Mouse (Mus musculus): ENCODE measurements around the gene U2surp. TPM values are rescaled to one million over a fixed set of nuclear protein-coding genes. Genes with fewer than 3 reads are reported as not detected.

Gene U2surp
- polyA plus RNA-seq, 1 experiment from 2014 or later: 97.5 TPM

DNA sequence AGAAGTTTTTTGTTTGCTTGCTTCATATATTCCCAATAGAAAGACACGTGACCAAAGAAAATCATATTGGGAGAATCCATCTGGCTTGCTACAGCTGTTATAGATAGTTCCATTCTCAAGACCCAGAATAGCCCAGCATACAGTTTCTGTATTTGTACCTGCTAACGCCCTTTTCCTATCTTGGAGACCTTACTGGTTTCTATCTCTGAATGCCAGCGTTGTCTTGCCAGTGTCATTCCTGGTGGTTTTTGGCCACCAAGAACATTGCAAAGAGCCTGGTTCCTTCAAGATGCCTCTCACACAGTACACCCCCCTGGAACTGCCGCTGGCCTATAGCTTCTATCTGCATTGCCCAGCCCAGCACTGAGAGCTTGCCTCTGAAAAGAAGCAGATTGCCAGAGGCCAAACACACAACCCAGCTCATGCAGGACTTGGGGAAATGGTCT is 44.3 kb upstream of the U2surp start:
- no peak overlapping the region for H3K4me3 ChIP-seq (ENCODE audit: low read depth, low read length)
- no peak for ATAC-seq
- no peaks in the 10 kb centered on the region for H3K4me1 ChIP-seq (replicated peaks; ENCODE audit: control insufficient read depth, insufficient read depth, low read length)
- no peak overlapping the region for H3K9ac ChIP-seq (ENCODE audit: low read depth, low read length)
- no peak overlapping the region for H3K4me2 ChIP-seq (replicated peaks; ENCODE audit: low read depth)
- no peaks in the 10 kb centered on the region for H3K36me3 ChIP-seq (ENCODE audit: control insufficient read depth, insufficient read depth)
- no peaks in the 10 kb centered on the region for H3K9me3 ChIP-seq (ENCODE audit: control insufficient read depth)
- 92% methylated on average over 4 of the region's 4 CpGs for WGBS
- peaks cover 42% of the 10 kb centered on the region for H3K27me3 ChIP-seq (replicated peaks; ENCODE audit: control insufficient read depth, insufficient read depth, low read length)
- TF ChIP-seq CTCF (IDR thresholded peaks at IDR 0.05; ENCODE audit: low read depth): no peak
- H3K27ac ChIP-seq (ENCODE audit: low read depth, low read length): no peak overlapping the region

DNA sequence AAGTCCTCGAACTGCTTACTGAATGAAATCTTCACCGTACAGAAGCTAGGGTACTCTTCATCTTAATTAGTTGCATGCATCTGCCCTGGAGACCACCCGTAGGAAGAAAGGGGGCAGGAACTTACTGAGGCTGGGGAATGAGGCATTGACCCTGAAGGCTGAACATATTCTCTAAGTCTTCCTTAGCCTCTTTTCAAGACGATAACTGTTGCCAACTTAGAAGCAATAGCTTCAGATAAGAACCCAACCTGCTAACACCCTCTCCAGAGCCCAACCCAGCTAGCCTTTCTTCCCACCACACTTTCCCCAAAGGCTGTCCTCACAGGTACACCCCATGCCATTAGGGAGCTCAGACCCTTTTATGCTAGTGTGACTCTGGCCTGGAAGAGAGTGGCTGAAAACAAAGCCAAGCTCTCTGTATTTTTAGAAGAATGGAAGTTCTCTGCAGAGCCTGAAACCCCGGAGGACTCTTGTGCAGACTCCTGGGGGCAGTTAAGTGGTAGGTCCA is 43.5 kb upstream of the U2surp start:
- no peak for ATAC-seq
- Histone ChIP-seq H3K4me3 (ENCODE audit: low read depth, low read length) (no peak overlapping the region), H3K4me2 (replicated peaks; ENCODE audit: low read depth) (no peak overlapping the region), H3K36me3 (ENCODE audit: control insufficient read depth, insufficient read depth) (no peaks in the 10 kb centered on the region), H3K27me3 (replicated peaks; ENCODE audit: control insufficient read depth, insufficient read depth, low read length) (peaks cover 34% of the 10 kb centered on the region), H3K27ac (ENCODE audit: low read depth, low read length) (no peak overlapping the region), H3K4me1 (replicated peaks; ENCODE audit: control insufficient read depth, insufficient read depth, low read length) (no peaks in the 10 kb centered on the region), H3K9ac (ENCODE audit: low read depth, low read length) (no peak overlapping the region), H3K9me3 (ENCODE audit: control insufficient read depth) (no peaks in the 10 kb centered on the region)
- WGBS: 68% methylated on average over 5 of the region's 5 CpGs
- TF ChIP-seq CTCF (IDR thresholded peaks at IDR 0.05; ENCODE audit: low read depth): no peak

DNA sequence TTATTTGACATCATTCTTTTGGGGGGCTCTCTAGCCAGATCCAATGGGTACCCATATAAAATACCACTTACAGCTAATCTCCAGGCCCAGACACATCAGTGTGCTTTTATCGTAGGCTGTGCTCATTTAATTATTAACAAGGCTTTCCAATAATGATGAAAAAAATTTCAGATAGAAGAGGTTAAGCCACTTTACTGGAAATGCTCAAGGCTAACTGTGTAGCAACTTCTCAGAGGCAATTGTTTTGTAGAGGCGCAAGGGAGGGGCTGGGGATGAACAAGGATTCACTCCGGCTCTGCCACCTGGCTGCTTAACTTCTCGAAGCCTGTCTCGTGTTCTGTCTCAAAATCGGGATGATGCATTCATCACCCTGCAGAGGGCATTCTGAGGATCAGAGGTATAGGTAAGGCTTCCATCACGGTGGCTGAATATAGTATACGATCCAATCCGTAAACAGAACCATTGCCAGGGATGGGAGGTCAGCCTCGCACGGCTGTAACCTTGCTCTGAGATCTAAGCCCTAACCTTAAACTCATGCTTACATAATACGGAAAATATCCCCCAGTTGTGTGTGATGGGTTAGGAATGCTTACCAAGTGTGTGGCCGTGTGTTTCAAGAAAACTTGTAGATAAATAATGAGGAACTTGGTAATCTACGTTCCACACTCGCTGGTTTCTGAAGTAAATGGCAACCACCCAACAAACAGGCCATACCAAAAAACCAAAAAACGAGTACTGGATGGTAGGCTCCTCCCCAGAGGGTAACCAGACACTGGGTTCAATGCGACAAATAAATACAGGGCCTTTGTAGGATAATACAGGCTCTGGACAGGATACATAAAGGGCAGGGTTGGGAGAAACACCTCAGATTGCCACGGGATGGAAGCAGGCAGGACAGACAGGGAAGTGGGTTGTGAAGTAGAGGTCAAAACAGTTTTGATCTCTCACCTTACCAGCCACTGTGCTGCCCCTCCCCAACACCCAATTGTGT is 42.7 kb upstream of the U2surp start:
- H3K27me3 ChIP-seq (replicated peaks; ENCODE audit: control insufficient read depth, insufficient read depth, low read length): peaks cover 26% of the 10 kb centered on the region
- no peak overlapping the region for H3K4me2 ChIP-seq (replicated peaks; ENCODE audit: low read depth)
- no peak overlapping the region for H3K27ac ChIP-seq (ENCODE audit: low read depth, low read length)
- WGBS: 66% methylated on average over 18 of the region's 18 CpGs
- no peak for TF ChIP-seq CTCF (IDR thresholded peaks at IDR 0.05; ENCODE audit: low read depth)
- H3K4me1 ChIP-seq (replicated peaks; ENCODE audit: control insufficient read depth, insufficient read depth, low read length): no peaks in the 10 kb centered on the region
- H3K36me3 ChIP-seq (ENCODE audit: control insufficient read depth, insufficient read depth): no peaks in the 10 kb centered on the region
- no peak overlapping the region for H3K9ac ChIP-seq (ENCODE audit: low read depth, low read length)
- no peaks in the 10 kb centered on the region for H3K9me3 ChIP-seq (ENCODE audit: control insufficient read depth)
- no peak for ATAC-seq
- H3K4me3 ChIP-seq (ENCODE audit: low read depth, low read length): no peak overlapping the region

DNA sequence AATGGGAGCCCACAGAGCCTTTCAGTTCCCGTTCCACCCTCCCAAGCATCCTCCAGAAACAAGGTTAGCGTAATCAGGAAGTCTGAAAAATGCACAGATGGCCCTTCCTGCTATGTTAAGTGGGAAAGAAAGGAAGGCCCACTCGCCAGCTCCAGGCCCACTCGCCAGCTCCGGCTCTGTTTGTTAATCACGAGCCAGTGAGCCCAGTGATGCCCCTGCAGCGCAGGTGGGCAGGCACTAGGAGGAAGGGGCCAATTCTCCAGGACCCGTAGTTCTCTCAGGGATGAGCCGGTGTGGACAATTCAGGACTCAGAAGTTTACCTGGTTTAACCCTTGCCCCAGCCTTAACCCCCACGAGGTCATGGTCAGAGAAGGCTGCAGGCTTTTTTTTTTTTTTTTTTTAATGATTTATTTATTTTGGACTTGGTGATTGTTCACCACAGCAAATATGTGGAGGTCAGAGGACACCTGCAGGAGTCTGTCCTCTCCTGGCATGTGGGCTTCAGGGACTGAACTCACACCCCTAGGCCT is 40.4 kb upstream of the U2surp start:
- H3K9ac ChIP-seq (ENCODE audit: low read depth, low read length): no peak overlapping the region
- no peak overlapping the region for H3K4me3 ChIP-seq (ENCODE audit: low read depth, low read length)
- peaks cover 3% of the 10 kb centered on the region; the same call in 1 of the 2 replicates for H3K27me3 ChIP-seq (replicated peaks; ENCODE audit: control insufficient read depth, insufficient read depth, low read length)
- no peaks in the 10 kb centered on the region for H3K9me3 ChIP-seq (ENCODE audit: control insufficient read depth)
- no peaks in the 10 kb centered on the region for H3K4me1 ChIP-seq (replicated peaks; ENCODE audit: control insufficient read depth, insufficient read depth, low read length)
- no peak for ATAC-seq
- H3K4me2 ChIP-seq (replicated peaks; ENCODE audit: low read depth): no peak overlapping the region
- 56% methylated on average over 10 of the region's 10 CpGs for WGBS
- H3K27ac ChIP-seq (ENCODE audit: low read depth, low read length): no peak overlapping the region
- H3K36me3 ChIP-seq (ENCODE audit: control insufficient read depth, insufficient read depth): no peaks in the 10 kb centered on the region
- TF ChIP-seq CTCF (IDR thresholded peaks at IDR 0.05; ENCODE audit: low read depth): no peak

DNA sequence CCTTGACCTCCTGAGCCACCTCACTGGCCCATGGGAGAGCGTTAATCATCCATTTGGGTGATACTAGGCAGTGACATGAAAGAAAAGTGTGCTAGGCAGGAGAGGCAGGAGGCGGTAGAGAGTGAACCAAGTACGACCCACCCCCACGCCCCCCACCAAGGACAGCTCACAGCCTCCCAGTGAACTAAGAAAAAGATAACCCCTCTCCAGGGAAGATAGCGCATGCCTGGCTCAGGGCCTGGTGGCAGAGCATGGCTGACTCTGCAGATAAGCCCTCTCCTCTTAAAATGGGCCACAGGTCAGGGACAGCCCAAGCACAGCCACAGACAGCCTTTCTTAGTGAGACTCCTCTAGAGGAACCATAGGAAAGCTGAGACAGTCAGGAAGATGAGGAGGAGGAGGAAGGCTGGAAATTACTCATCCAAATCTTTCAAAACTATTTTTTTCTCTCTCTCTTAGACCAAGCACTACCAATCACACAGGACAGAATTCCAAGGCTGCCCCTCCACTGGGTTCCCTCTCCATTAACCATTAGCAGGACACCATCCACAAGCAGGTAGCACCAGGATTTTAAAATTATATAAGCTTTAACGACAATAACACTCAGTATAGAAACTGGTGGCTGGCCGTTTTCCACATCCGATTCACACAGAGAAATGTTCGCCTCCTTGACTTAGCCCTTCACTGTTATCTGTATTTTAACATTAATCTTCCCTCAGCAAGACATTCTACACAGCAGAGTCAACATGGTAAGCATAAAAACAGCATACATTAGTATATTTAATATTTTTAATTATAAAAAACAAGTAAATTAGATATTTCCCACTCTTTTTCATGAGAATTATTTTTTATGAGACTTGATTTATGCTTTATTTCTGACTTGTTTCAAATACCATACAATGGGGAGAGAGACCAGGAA is 39.3 kb upstream of the U2surp start:
- TF ChIP-seq CTCF (IDR thresholded peaks at IDR 0.05; ENCODE audit: low read depth): no peak
- H3K27me3 ChIP-seq (replicated peaks; ENCODE audit: control insufficient read depth, insufficient read depth, low read length): no peaks in the 10 kb centered on the region
- no peak for ATAC-seq
- H3K4me1 ChIP-seq (replicated peaks; ENCODE audit: control insufficient read depth, insufficient read depth, low read length): no peaks in the 10 kb centered on the region
- 57% methylated on average over 9 of the region's 9 CpGs for WGBS
- H3K4me3 ChIP-seq (ENCODE audit: low read depth, low read length): no peak overlapping the region
- H3K9ac ChIP-seq (ENCODE audit: low read depth, low read length): no peak overlapping the region
- no peaks in the 10 kb centered on the region for H3K9me3 ChIP-seq (ENCODE audit: control insufficient read depth)
- H3K4me2 ChIP-seq (replicated peaks; ENCODE audit: low read depth): no peak overlapping the region
- H3K36me3 ChIP-seq (ENCODE audit: control insufficient read depth, insufficient read depth): no peaks in the 10 kb centered on the region
- H3K27ac ChIP-seq (ENCODE audit: low read depth, low read length): no peak overlapping the region
